11 mouse cellular contexts compared by ENCODE assay signal in the genomic region with DNA sequence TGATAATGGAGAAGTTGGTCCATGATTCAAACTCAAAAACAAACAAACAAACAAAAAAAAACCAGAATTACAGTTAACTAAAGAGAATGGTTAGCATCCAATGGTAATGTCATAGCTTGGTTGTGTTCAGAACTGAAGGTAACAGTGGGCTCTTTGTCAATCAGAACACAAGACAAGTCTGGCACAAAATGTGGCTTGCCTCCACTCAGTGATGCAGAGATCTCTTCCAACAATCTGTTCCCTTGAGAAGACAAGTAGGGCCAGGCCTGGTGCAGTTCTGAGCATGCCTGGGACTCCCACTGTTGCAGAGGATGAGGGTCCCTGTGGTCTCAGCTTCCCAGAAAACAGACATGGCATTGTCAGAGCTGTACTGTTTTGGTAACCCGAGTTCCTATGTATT. TPM values are rescaled to one million over a fixed set of nuclear protein-coding genes. Genes with fewer than 3 reads are reported as not detected.
DNase-seq lines count a peak whose midpoint lies in the region; TF ChIP-seq lines count a peak whose summit lies in the region.
"Had no signal": no experiment of that assay in that cellular context is flagged by ENCODE, and none has a peak within 500 bp of the region (broad histone marks: within the 10 kb centered on the region; RNA-seq: fewer than 3 reads in every experiment).

No protein-coding gene starts in this region.

- TF ChIP-seq CTCF in layer of hippocampus, adult 2 months (conservative IDR thresholded peaks at IDR 0.05): no peak
- no peak for TF ChIP-seq CTCF in brain, embryonic 14.5 days (IDR thresholded peaks at IDR 0.05; ENCODE audit: borderline replicate concordance, extremely low read depth, insufficient read depth, insufficient read length)

- DNase-seq in frontal cortex, postnatal 10 days (ENCODE audit: low spot score in 2 of 2): peak; percentile 2 to 5
- DNase-seq in frontal cortex, adult 2 months (ENCODE audit: extremely low spot score in 1 of 2, low spot score in 1 of 2): no peak
- no peak for DNase-seq in layer of hippocampus, adult 2 months (ENCODE audit: low spot score in 2 of 2)
- no peak for DNase-seq in layer of hippocampus, postnatal 10 days (ENCODE audit: low spot score in 2 of 2)
- DNase-seq in brain, adult 2 months (ENCODE audit: low read depth, low spot score): peak; percentile 71
- DNase-seq in brain, embryonic 14.5 days (ENCODE audit: low read depth): peak; percentile 24
- DNase-seq: adrenal gland, adult 8-10 months had no signal

- H3K27ac ChIP-seq in layer of hippocampus, adult 2 months: peak overlapping the region; percentile 83
- H3K27ac ChIP-seq: embryonic facial prominence, embryonic 12.5 days; forebrain, embryonic 15.5 days had no signal

- H3K4me3 ChIP-seq in layer of hippocampus, adult 2 months: no peak overlapping the region
- H3K4me3 ChIP-seq: embryonic facial prominence, embryonic 12.5 days; forebrain, embryonic 15.5 days; heart, embryonic 12.5 days; hindbrain, embryonic 15.5 days had no signal

- TF ChIP-seq POLR2A in brain, embryonic 14.5 days (IDR thresholded peaks at IDR 0.05; ENCODE audit: borderline replicate concordance, extremely low read depth, insufficient read depth, insufficient read length, poor library complexity, severe bottlenecking): no peak

RNA-seq across cellular contexts. Expression of gene Plcg1, which starts 39.8 kb away (rescaled TPM):
- polyA plus RNA-seq in frontal cortex, adult 2 months (2012; rRNA removed): 81.3 and 91.3 TPM in 2 replicates
- 100 to 1,000 TPM; 103 to 108 TPM for total RNA-seq in layer of hippocampus, adult 2 months (2021)
- 100 to 1,000 TPM; 121 to 137 TPM for total RNA-seq in layer of hippocampus, postnatal 10 days (2021)
- polyA plus RNA-seq in brain, embryonic 14.5 days (2012; rRNA removed): 158 and 159 TPM in 2 replicates

Comparison
In these comparisons a context has a peak if more than half of its experiments do, and no peak if none do; other contexts are left out.
1. DNase-seq: peak in frontal cortex, postnatal 10 days (2 of 2), brain, adult 2 months (single experiment) and brain, embryonic 14.5 days (single experiment); none in frontal cortex, adult 2 months (0 of 2), layer of hippocampus, adult 2 months (0 of 2) and layer of hippocampus, postnatal 10 days (0 of 2).